Mouse (Mus musculus) lung, postnatal 0 days (tissue): Measurements from ENCODE around the gene Rapgef6.

Source experiments
- CTCF ChIP-seq: IDR thresholded peaks from 2 replicates; pipeline ENCODE4 v1.5.1; 2016; ENCODE audit warnings: antibody characterized with exemption, mild to moderate bottlenecking
- EP300 ChIP-seq: IDR thresholded peaks from 2 replicates; pipeline ENCODE4 v1.6.1; 2016; ENCODE audit warnings: antibody characterized with exemption, mild to moderate bottlenecking, control low read depth

- TF ChIP-seq CTCF, result no peak
- TF ChIP-seq EP300, result no peak
These were observed 176.0 kb downstream of the Rapgef6 start for GRCm38 (mm10) chr11:54698636-54699035.
